9 mouse cellular contexts compared by ENCODE assay signal in the genomic region with DNA sequence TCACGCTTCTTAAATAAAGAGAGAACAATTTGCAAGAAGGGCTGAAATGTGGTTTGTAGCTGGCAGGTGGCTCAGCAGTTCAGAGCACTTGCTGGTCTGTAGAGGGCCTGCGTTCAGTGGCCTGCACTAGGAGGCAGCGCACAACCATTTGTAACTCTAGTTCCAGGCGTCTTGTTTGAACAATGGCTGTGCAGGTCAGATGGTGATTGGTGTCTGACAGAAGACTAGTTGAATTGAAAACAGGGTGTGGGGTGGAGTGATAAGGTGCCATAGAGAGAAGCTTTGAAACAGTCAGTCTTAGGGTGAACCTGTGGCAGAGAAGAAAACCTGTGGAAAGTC. TPM values are rescaled to one million over a fixed set of nuclear protein-coding genes. Genes with fewer than 3 reads are reported as not detected.
DNase-seq lines count a peak whose midpoint lies in the region; ATAC-seq lines count a peak whose summit lies in the region.
"Had no signal": no experiment of that assay in that cellular context is flagged by ENCODE, and none has a peak within 500 bp of the region (broad histone marks: within the 10 kb centered on the region; RNA-seq: fewer than 3 reads in every experiment).

No protein-coding gene starts in this region.

- no peak overlapping the region for H3K9ac ChIP-seq in lung, embryonic 16.5 days (ENCODE audit: low read length)
- H3K9ac ChIP-seq in hindbrain, embryonic 16.5 days (ENCODE audit: low read depth, low read length): no peak overlapping the region
- no peak overlapping the region for H3K9ac ChIP-seq in midbrain, embryonic 14.5 days (replicated peaks; ENCODE audit: low read length)

- no peak overlapping the region for H3K4me2 ChIP-seq in lung, embryonic 16.5 days (ENCODE audit: low read depth, low read length)
- H3K4me2 ChIP-seq in hindbrain, embryonic 16.5 days (ENCODE audit: low read length): no peak overlapping the region
- no peak overlapping the region for H3K4me2 ChIP-seq in midbrain, embryonic 14.5 days (ENCODE audit: low read length)

- peak overlapping the region; percentile 4; the same call in 1 of the 2 replicates for H3K27ac ChIP-seq in lung, embryonic 16.5 days (ENCODE audit: low read length)
- 0 out of 2 replicates have a peak overlapping the region, but pooled peaks have one; percentile 4 for H3K27ac ChIP-seq in hindbrain, embryonic 16.5 days (ENCODE audit: low read depth, low read length)
- H3K27ac ChIP-seq in midbrain, embryonic 14.5 days (replicated peaks; ENCODE audit: low read depth, low read length): peak overlapping the region; percentile 26; the same call in 1 of the 2 replicates

- H3K4me1 ChIP-seq in erythroblast, embryonic 14.5 days (ENCODE audit: control insufficient read depth): peaks cover 87% of the 10 kb centered on the region
- H3K4me1 ChIP-seq in lung, embryonic 16.5 days (replicated peaks; ENCODE audit: control insufficient read depth, insufficient read depth, low read length): peaks cover 56% of the 10 kb centered on the region
- H3K4me1 ChIP-seq in hindbrain, embryonic 16.5 days (ENCODE audit: control insufficient read depth, insufficient read depth, low read depth, low read length): peaks cover 32% of the 10 kb centered on the region
- peaks cover 31% of the 10 kb centered on the region for H3K4me1 ChIP-seq in midbrain, embryonic 14.5 days (ENCODE audit: control insufficient read depth, insufficient read depth, low read length)

- no peaks in the 10 kb centered on the region for H3K27me3 ChIP-seq in erythroblast, embryonic 14.5 days (ENCODE audit: control insufficient read depth)
- H3K27me3 ChIP-seq in lung, embryonic 16.5 days (ENCODE audit: control insufficient read depth, insufficient read depth, low read depth, low read length): no peaks in the 10 kb centered on the region
- no peaks in the 10 kb centered on the region for H3K27me3 ChIP-seq in hindbrain, embryonic 16.5 days (replicated peaks; ENCODE audit: control insufficient read depth, insufficient read depth, low read length)
- H3K27me3 ChIP-seq in midbrain, embryonic 14.5 days (ENCODE audit: control insufficient read depth, insufficient read depth, low read length): no peaks in the 10 kb centered on the region

- 54% methylated on average over 4 of the region's 4 CpGs for WGBS in lung, embryonic 16.5 days
- 56% methylated on average over 4 of the region's 4 CpGs for WGBS in hindbrain, embryonic 16.5 days
- 56% methylated on average over 4 of the region's 4 CpGs for WGBS in midbrain, embryonic 14.5 days

- no peak for DNase-seq in lung, postnatal 4 days
- DNase-seq in midbrain, embryonic 14.5 days: no peak
- no peak for DNase-seq in left cerebral cortex, postnatal 25 days (ENCODE audit: low spot score in 2 of 2)
- DNase-seq: kidney, postnatal 14 days had no signal

- intact Hi-C loops in left cerebral cortex, postnatal 25 days (cut with DNase I): loop anchor here (2.0 kb wide), 2 partner anchors 15 to 25 kb away; no protein-coding TSS in a partner anchor

- no peak for ATAC-seq in erythroblast, adult 5-6 weeks (replicated peaks; ENCODE audit: low FRiP score, poor library complexity, severe bottlenecking)
- ATAC-seq in lung, embryonic 16.5 days (ENCODE audit: low read depth): no peak
- ATAC-seq in hindbrain, embryonic 16.5 days: no peak; the same call in 1 of the 2 replicates
- ATAC-seq in midbrain, embryonic 14.5 days (ENCODE audit: low FRiP score, low TSS enrichment): no peak
- no peak for ATAC-seq in inflammation-experienced regulatory T-cells, adult 6 months

- no peaks in the 10 kb centered on the region for H3K9me3 ChIP-seq in erythroblast, embryonic 14.5 days (ENCODE audit: control insufficient read depth, low read length)
- H3K9me3 ChIP-seq in lung, embryonic 16.5 days (ENCODE audit: control insufficient read depth, low read length): no peaks in the 10 kb centered on the region
- H3K9me3 ChIP-seq in hindbrain, embryonic 16.5 days (ENCODE audit: control insufficient read depth, low read length): no peaks in the 10 kb centered on the region
- H3K9me3 ChIP-seq in midbrain, embryonic 14.5 days (ENCODE audit: control insufficient read depth, low read length): no peaks in the 10 kb centered on the region

- peak overlapping the region; percentile 15 for H3K4me3 ChIP-seq in erythroblast, embryonic 14.5 days (replicated peaks)
- no peak overlapping the region for H3K4me3 ChIP-seq in lung, embryonic 16.5 days (ENCODE audit: low read length)
- H3K4me3 ChIP-seq in hindbrain, embryonic 16.5 days (ENCODE audit: low read length): no peak overlapping the region
- no peak overlapping the region for H3K4me3 ChIP-seq in midbrain, embryonic 14.5 days (replicated peaks; ENCODE audit: low read depth, low read length)

- peaks cover 41% of the 10 kb centered on the region for H3K36me3 ChIP-seq in erythroblast, embryonic 14.5 days (ENCODE audit: control insufficient read depth)
- no peaks in the 10 kb centered on the region for H3K36me3 ChIP-seq in lung, embryonic 16.5 days (ENCODE audit: control insufficient read depth, insufficient read depth, low read length)
- no peaks in the 10 kb centered on the region for H3K36me3 ChIP-seq in hindbrain, embryonic 16.5 days (ENCODE audit: control insufficient read depth, insufficient read depth, low read length)
- no peaks in the 10 kb centered on the region for H3K36me3 ChIP-seq in midbrain, embryonic 14.5 days (ENCODE audit: control insufficient read depth, insufficient read depth, low read length)

RNA-seq across cellular contexts. Expression of a gene that starts 17.0 kb away (rescaled TPM):
- 14.2 and 17.0 TPM in 2 replicates for polyA plus RNA-seq in erythroblast, embryonic 14.5 days (2012)
- total RNA-seq in erythroblast, adult 5-6 weeks (2015; ENCODE audit: low replicate concordance): 9.0 and 12.5 TPM in 2 replicates
- 11.2 and 15.5 TPM in 2 replicates for total RNA-seq in erythroblast, adult 5-6 weeks (2017; ENCODE audit: low replicate concordance)
- polyA plus RNA-seq in lung, embryonic 16.5 days (2015; fragmentation: Nextera tagmentation; extraction: Ambion mirVana): 105 and 108 TPM in 2 replicates
- 179 and 196 TPM in 2 replicates for polyA plus RNA-seq in hindbrain, embryonic 16.5 days (2015; fragmentation: Nextera tagmentation; extraction: Ambion mirVana)
- 132 and 158 TPM in 2 replicates for polyA plus RNA-seq in midbrain, embryonic 14.5 days (2014; fragmentation: Nextera tagmentation; extraction: Ambion mirVana)
- 100 to 1,000 TPM; 179 to 183 TPM for total RNA-seq in left cerebral cortex, postnatal 25 days (2021)
- polyA plus RNA-seq in inflammation-experienced regulatory T-cells, adult 6 months (2017; shearing (Covaris generic)): 10 to 100 TPM; 28.4 to 42.6 (median 35.6) TPM

RNA-seq across cellular contexts. Expression of a gene that starts 36.3 kb away (rescaled TPM):
- 0.70 and 0.73 TPM in 2 replicates for polyA plus RNA-seq in erythroblast, embryonic 14.5 days (2012)
- 0.63 TPM in 1 of 2 replicates, not detected in the other for total RNA-seq in erythroblast, adult 5-6 weeks (2015; ENCODE audit: low replicate concordance)
- 4.1 and 5.0 TPM in 2 replicates for total RNA-seq in erythroblast, adult 5-6 weeks (2017; ENCODE audit: low replicate concordance)
- 16.9 and 17.1 TPM in 2 replicates for polyA plus RNA-seq in lung, embryonic 16.5 days (2015; fragmentation: Nextera tagmentation; extraction: Ambion mirVana)
- polyA plus RNA-seq in hindbrain, embryonic 16.5 days (2015; fragmentation: Nextera tagmentation; extraction: Ambion mirVana): 10.6 and 11.9 TPM in 2 replicates
- polyA plus RNA-seq in midbrain, embryonic 14.5 days (2014; fragmentation: Nextera tagmentation; extraction: Ambion mirVana): 10.0 and 11.0 TPM in 2 replicates
- total RNA-seq in left cerebral cortex, postnatal 25 days (2021): 10 to 100 TPM; 13.6 to 13.8 TPM
- polyA plus RNA-seq in inflammation-experienced regulatory T-cells, adult 6 months (2017; shearing (Covaris generic)): 10 to 100 TPM; 19.9 to 26.0 (median 20.8) TPM

RNA-seq across cellular contexts. Expression of a gene that starts 48.6 kb away (rescaled TPM):
- 0.03 TPM in 2 replicates for polyA plus RNA-seq in erythroblast, embryonic 14.5 days (2012)
- total RNA-seq in erythroblast, adult 5-6 weeks (2015; ENCODE audit: low replicate concordance): not detected in 2 replicates
- not detected in 2 replicates for total RNA-seq in erythroblast, adult 5-6 weeks (2017; ENCODE audit: low replicate concordance)
- polyA plus RNA-seq in lung, embryonic 16.5 days (2015; fragmentation: Nextera tagmentation; extraction: Ambion mirVana): 0.52 and 0.55 TPM in 2 replicates
- 3.4 and 4.2 TPM in 2 replicates for polyA plus RNA-seq in hindbrain, embryonic 16.5 days (2015; fragmentation: Nextera tagmentation; extraction: Ambion mirVana)
- 0.70 and 1.5 TPM in 2 replicates for polyA plus RNA-seq in midbrain, embryonic 14.5 days (2014; fragmentation: Nextera tagmentation; extraction: Ambion mirVana)
- 1 to 10 TPM; 2.3 to 4.2 TPM for total RNA-seq in left cerebral cortex, postnatal 25 days (2021)
- polyA plus RNA-seq in inflammation-experienced regulatory T-cells, adult 6 months (2017; shearing (Covaris generic)): not detected
